Mouse (Mus musculus): ENCODE data around the gene Smim10l2a.

- no peak for TF ChIP-seq CTCF (IDR thresholded peaks at IDR 0.05; ENCODE audit: extremely low read depth, insufficient read depth, low read length)
- TF ChIP-seq POLR2A (IDR thresholded peaks at IDR 0.05; ENCODE audit: extremely low read depth, insufficient read depth, low read length): no peak
Observed at GRCm38 (mm10) chrX:56342921-56343320, 31.5 kb upstream of the Smim10l2a start.
